Mouse (Mus musculus) intestine, embryonic 15.5 days (tissue): Measurements from ENCODE around the gene Gm44973. TPM values are rescaled to one million over a fixed set of nuclear protein-coding genes. Genes with fewer than 3 reads are reported as not detected.
A peak's percentile ranks its signal among the peaks of the same experiment; 100 is the strongest.
"Not testable (repeated sequence)": the region's sequence is repeated elsewhere in the genome, so short reads cannot be mapped to it uniquely, and the experiment has no call there.

ENCODE experiments used
- ATAC-seq: fragments of 200-750 bp; cut with Nextera tagmentation; 2 replicates; pipeline ENCODE4 v1.8.0; 2017; ENCODE audit warnings: moderate TSS enrichment, moderate library complexity
- H3K27ac ChIP-seq: fragments of 300-500 bp; sonication (generic); 2 replicates; pipeline ENCODE4 v1.5.1; 2015; ENCODE audit warnings: mild to moderate bottlenecking, inconsistent platforms
- H3K27me3 ChIP-seq: fragments of 300-500 bp; sonication (generic); replicated peaks from 2 replicates; pipeline ENCODE4 v1.6.1; 2015; ENCODE audit warnings: inconsistent platforms
- H3K36me3 ChIP-seq: fragments of 300-500 bp; sonication (generic); 2 replicates; pipeline ENCODE4 v1.6.1; 2015; ENCODE audit warnings: inconsistent platforms
- H3K4me1 ChIP-seq: fragments of 300-500 bp; sonication (generic); replicated peaks from 2 replicates; pipeline ENCODE4 v1.6.1; 2015; ENCODE audit warnings: inconsistent platforms
- H3K4me2 ChIP-seq: fragments of 300-500 bp; sonication (generic); replicated peaks from 2 replicates; pipeline ENCODE4 v1.6.1; 2015; ENCODE audit warnings: mild to moderate bottlenecking, inconsistent platforms
- H3K4me3 ChIP-seq: fragments of 300-500 bp; sonication (generic); replicated peaks from 2 replicates; pipeline ENCODE4 v1.5.1; 2015; ENCODE audit warnings: inconsistent platforms
- H3K9ac ChIP-seq: fragments of 300-500 bp; sonication (generic); 2 replicates; pipeline ENCODE4 v1.6.1; 2015; ENCODE audit warnings: inconsistent platforms
- H3K9me3 ChIP-seq: fragments of 300-500 bp; sonication (generic); 2 replicates; pipeline ENCODE4 v1.6.1; 2016; ENCODE audit warnings: inconsistent platforms
- WGBS: fragments of 180-500 bp; shearing (Covaris S2); methylation state at CpG from one replicate; pipeline ENCODE4 v1.1.7; 2015; 5-methylcytosine and 5-hydroxymethylcytosine counted together
- polyA plus RNA-seq: library from polyadenylated mRNA; unstranded; fragments of >200 nt; fragmentation: Nextera tagmentation; extraction: Ambion mirVana; gene quantifications from 2 replicates; pipeline ENCODE4 v1.2.1, GENCODE M21; 2015

The Gm44973 gene
- polyA plus RNA-seq, 1 experiment from 2014 or later = 1.6 TPM

DNA sequence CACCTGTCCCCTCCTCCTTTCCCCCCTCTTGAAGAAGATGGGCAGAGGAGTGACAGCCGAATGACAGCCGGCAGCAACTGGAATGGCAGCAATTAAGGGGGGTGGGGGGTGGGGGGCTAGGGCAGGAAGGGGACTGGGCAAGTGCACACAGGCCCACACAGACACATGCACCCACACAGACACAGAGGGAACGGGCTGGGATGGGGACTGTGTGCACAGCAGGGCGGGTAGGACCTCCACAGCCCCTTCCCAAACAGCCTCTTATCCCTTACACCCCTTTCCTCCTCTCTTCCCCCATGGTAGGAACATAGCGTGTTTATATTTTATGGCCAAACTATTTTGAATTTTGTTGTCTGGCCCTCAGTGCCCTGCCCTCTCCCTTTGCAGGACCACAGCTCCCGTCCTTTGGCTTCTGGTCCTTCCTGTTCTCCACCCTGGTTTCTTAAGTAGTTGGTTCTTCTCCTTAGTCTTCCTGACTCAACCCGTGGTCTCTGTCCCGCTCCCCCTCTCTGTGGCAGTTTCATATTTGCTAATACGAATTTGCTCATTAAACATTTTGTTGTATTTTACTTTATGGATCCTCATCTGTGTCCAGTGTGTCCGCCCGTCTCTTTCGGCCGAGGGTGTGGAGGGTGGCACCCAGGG is 64.2 kb downstream of the Gm44973 start:
- peak overlapping the region; percentile 68 for H3K4me2 ChIP-seq
- H3K27ac ChIP-seq = peak overlapping the region; percentile 95
- 32% methylated on average over 8 of the region's 13 CpGs for WGBS

DNA sequence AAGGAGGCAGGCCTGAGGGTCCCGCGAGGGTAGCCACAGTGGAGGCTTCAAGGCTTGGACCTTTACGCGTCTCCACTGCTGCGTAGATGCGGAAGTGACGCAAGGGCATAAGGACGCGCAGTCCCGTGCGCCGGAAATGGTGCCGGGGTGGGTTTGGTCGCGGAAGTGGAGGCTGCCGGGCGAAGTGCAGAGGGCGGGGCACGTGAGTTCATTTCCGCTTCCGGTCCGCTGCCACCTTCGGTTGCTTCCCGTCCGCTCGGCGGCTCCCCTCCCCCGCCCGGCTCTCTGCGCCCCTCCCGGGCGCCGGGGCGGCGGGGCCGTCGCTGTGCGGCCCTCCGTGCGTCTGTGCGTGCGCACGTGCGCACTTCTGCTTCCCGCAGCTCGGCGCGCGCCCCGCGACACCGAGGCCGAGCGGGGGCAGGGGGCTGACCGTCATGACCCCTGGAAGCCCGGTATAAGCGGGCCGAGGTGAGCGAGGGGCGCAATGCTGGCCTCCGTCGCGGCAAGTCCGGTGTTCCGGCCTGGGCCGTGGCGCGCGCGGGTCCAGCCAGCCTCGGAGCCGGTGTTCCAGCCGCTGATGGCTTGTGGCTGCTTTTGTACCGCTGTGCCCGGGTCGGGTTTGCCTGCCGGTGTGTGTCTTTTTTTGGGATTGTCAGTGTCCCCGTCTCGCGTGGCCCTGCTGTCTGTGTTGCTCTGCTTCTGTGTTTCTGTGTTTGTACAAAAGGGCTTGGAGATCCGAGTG is 64.9 kb downstream of the Gm44973 start, which contains the start of gene Epn1:
Epn1 (plus strand) TSS at position 226 of the 742 bp plus-strand sequence.
- Histone ChIP-seq H3K4me3 (peak within 1 kb of the TSS; percentile 99), H3K9ac (peak within 1 kb of the TSS; percentile 99), H3K9me3 (no peaks in the 10 kb centered on the region), H3K4me1 (peaks cover 8% of the 10 kb centered on the region), H3K4me2 (peak within 1 kb of the TSS; percentile 68), H3K36me3 (peaks cover 27% of the 10 kb centered on the region), H3K27me3 (no peaks in the 10 kb centered on the region), H3K27ac (peak within 1 kb of the TSS; percentile 95)
- ATAC-seq = peak; percentile 96
- under 1% methylated on average over 69 of the region's 81 CpGs for whole genome bisulfite sequencing

More for the DNA sequence above, 64.2 kb downstream of the Gm44973 start:
- peak overlapping the region; percentile 99; the same call in 1 of the 2 replicates for H3K9ac ChIP-seq
- H3K27me3 ChIP-seq, H3K4me1 ChIP-seq, H3K9me3 ChIP-seq: not testable (repeated sequence)
- peak; percentile 23 for ATAC-seq
- H3K4me3 ChIP-seq = peak overlapping the region; percentile 99
- H3K36me3 ChIP-seq = peaks cover 29% of the 10 kb centered on the region

DNA sequence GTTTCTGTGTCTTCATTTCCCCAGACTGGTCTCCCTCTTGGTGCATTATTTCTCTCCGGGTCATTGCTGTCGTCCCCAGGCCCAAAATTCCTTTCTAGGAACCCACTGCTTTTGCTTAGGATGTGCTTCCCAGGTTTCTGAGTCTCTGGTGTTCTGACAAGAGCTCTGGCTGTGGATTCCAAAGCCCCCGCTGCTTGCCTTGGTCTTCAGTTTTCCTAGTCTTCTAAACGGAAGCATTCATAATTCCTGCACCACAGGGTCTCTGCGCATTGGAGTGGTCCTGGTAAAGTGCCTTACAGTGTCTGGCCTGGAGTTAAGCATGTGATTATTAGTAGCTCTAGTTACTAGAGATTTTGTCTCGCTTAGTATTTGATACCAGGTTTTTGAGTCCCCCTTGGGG is 65.5 kb downstream of the Gm44973 start:
- Histone ChIP-seq H3K27ac (peak overlapping the region; percentile 95), H3K4me3 (peak overlapping the region; percentile 99), H3K4me2 (peak overlapping the region; percentile 68), H3K4me1 (peaks cover 8% of the 10 kb centered on the region), H3K9ac (peak overlapping the region; percentile 99), H3K27me3 (no peaks in the 10 kb centered on the region), H3K36me3 (peaks cover 26% of the 10 kb centered on the region), H3K9me3 (no peaks in the 10 kb centered on the region)
- no peak for ATAC-seq
- 11% methylated on average over 6 of the region's 6 CpGs for WGBS

DNA sequence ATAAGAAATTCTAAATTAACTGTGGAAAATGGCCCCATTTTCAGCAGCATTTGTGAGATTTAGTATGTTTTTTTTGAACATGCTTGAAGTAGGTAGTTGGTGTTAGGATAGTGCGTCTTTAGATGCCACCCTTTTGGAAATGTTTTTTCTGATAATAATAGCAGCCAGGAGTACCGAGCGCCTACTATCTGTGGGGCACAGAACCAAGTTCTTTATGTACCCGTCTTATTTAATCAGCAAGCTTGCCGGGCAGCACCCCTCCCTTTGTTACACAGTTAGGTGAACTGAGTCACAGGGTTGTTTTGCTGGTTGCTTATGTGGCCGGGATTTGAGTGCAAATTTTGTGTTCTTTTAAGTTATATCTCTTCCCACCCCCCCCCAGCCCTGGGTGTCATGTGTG is 65.9 kb downstream of the Gm44973 start:
- Histone ChIP-seq H3K9me3 (no peaks in the 10 kb centered on the region), H3K36me3 (peaks cover 23% of the 10 kb centered on the region), H3K4me2 (peak overlapping the region; percentile 68), H3K4me3 (peak overlapping the region; percentile 99), H3K9ac (0 out of 2 replicates have a peak overlapping the region, but pooled peaks have one; percentile 99), H3K4me1 (peaks cover 8% of the 10 kb centered on the region), H3K27me3 (no peaks in the 10 kb centered on the region), H3K27ac (no peak overlapping the region)
- ATAC-seq = no peak
- 57% methylated on average over 6 of the region's 6 CpGs for WGBS

DNA sequence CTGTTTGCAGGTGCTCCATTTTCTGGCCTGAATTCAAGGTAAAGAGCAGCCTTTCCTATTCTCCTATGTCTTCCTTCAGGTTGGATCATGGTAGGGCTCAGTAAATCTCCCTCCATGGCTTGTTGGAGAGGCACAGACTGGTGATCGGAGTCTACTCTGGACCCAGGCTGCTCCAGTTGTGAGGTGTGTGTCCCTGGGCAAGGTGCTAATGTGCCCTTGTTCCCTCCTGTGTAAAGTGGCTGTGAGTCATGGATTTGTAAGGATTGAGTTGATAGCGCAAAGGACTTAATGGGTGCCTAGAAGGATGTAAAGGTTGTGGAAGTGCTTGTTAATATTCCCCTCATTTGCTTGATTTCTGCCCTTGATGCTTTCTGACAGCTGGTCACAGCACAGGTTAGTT is 66.6 kb downstream of the Gm44973 start:
- Histone ChIP-seq H3K9ac (no peak overlapping the region), H3K4me2 (peak overlapping the region; percentile 68), H3K4me3 (peak overlapping the region; percentile 99; the same call in 1 of the 2 replicates), H3K27me3 (no peaks in the 10 kb centered on the region), H3K9me3 (no peaks in the 10 kb centered on the region), H3K27ac (peak overlapping the region; percentile 6; the same call in 1 of the 2 replicates), H3K4me1 (peaks cover 8% of the 10 kb centered on the region), H3K36me3 (peaks cover 19% of the 10 kb centered on the region)
- no peak for ATAC-seq
- WGBS = 87% methylated on average over 2 of the region's 2 CpGs

Other genes starting within 250 kb of the Gm44973 start
- gene Fam71e2, start 244.2 kb upstream of the Gm44973 start, polyA plus RNA-seq = not detected in 2 replicates
- 0.14 and 0.24 TPM in 2 replicates for gene Il11, start 232.6 kb upstream of the Gm44973 start, polyA plus RNA-seq
- 1.1 and 1.8 TPM in 2 replicates for gene Tmem190, start 232.6 kb upstream of the Gm44973 start, polyA plus RNA-seq
- 40.4 and 40.6 TPM in 2 replicates for gene Tmem238, start 225.8 kb upstream of the Gm44973 start, polyA plus RNA-seq
- 328 and 339 TPM in 2 replicates for gene Rpl28, start 222.6 kb upstream of the Gm44973 start, polyA plus RNA-seq
- 303 and 321 TPM in 2 replicates for gene Ube2s, start 202.9 kb upstream of the Gm44973 start, polyA plus RNA-seq
- gene Shisa7, start 170.8 kb upstream of the Gm44973 start, polyA plus RNA-seq = 0.21 and 0.27 TPM in 2 replicates
- 9.7 and 15.5 TPM in 2 replicates for gene Isoc2b, start 145.2 kb upstream of the Gm44973 start, polyA plus RNA-seq
- 0.68 and 1.0 TPM in 2 replicates for gene Isoc2a, start 138.3 kb upstream of the Gm44973 start, polyA plus RNA-seq
- gene Gm36210, start 109.0 kb upstream of the Gm44973 start, polyA plus RNA-seq = not detected in 2 replicates
- gene Zfp628, start 100.3 kb upstream of the Gm44973 start, polyA plus RNA-seq = 2.9 and 3.4 TPM in 2 replicates
- 3.0 and 3.5 TPM in 2 replicates for gene Nat14, start 93.5 kb upstream of the Gm44973 start, polyA plus RNA-seq
- 2.7 and 3.5 TPM in 2 replicates for gene Ssc5d, start 89.7 kb upstream of the Gm44973 start, polyA plus RNA-seq
- gene Sbk2, start 51.1 kb upstream of the Gm44973 start, polyA plus RNA-seq = 0.23 and 0.39 TPM in 2 replicates
- not detected in 2 replicates for gene Sbk3, start 44.3 kb upstream of the Gm44973 start, polyA plus RNA-seq
- gene Zfp579, start 19.3 kb upstream of the Gm44973 start, polyA plus RNA-seq = 22.2 and 24.6 TPM in 2 replicates
- gene Zfp524, start 1.1 kb upstream of the Gm44973 start, polyA plus RNA-seq = 20.2 and 21.4 TPM in 2 replicates
- gene Fiz1, start 799 bp upstream of the Gm44973 start, polyA plus RNA-seq = 37.0 and 38.5 TPM in 2 replicates
- 5.5 and 5.6 TPM in 2 replicates for gene Zfp865, start 4.9 kb downstream of the Gm44973 start, polyA plus RNA-seq
- gene Ccdc106, start 5.1 kb downstream of the Gm44973 start, polyA plus RNA-seq = 13.4 TPM in 2 replicates
- gene 4632433K11Rik, start 18.6 kb downstream of the Gm44973 start, polyA plus RNA-seq = not detected in 2 replicates
- 6.0 and 6.5 TPM in 2 replicates for gene Zfp784, start 22.9 kb downstream of the Gm44973 start, polyA plus RNA-seq
- 22.2 and 25.0 TPM in 2 replicates for gene Zfp580, start 36.0 kb downstream of the Gm44973 start, polyA plus RNA-seq
- 126 and 130 TPM in 2 replicates for gene U2af2, start 46.6 kb downstream of the Gm44973 start, polyA plus RNA-seq
- gene Epn1, start 64.7 kb downstream of the Gm44973 start, polyA plus RNA-seq = 62.4 and 66.5 TPM in 2 replicates
- not detected in 2 replicates for gene Rfpl4, start 101.5 kb downstream of the Gm44973 start, polyA plus RNA-seq
- 0.31 and 0.56 TPM in 2 replicates for gene Rasl2-9, start 110.5 kb downstream of the Gm44973 start, polyA plus RNA-seq
- not detected in 2 replicates for gene Vmn1r55, start 134.2 kb downstream of the Gm44973 start, polyA plus RNA-seq
- not detected in 2 replicates for gene Vmn1r56, start 181.3 kb downstream of the Gm44973 start, polyA plus RNA-seq
- not detected in 2 replicates for gene Vmn1r57, start 203.0 kb downstream of the Gm44973 start, polyA plus RNA-seq